Mouse (Mus musculus) CH12.LX (cell line): ENCODE data around the gene Tiam1. TPM values are rescaled to one million over a fixed set of nuclear protein-coding genes. Genes with fewer than 3 reads are reported as not detected.

Experiments
- DNase-seq: peaks from one replicate; pipeline ENCODE4 v3.0.0-alpha.2; 2013; ENCODE audit errors: extremely low read depth
- H3K27ac ChIP-seq: 2 replicates; pipeline ENCODE4 v1.5.1; 2012; ENCODE audit warnings: low read depth, mild to moderate bottlenecking, control low read depth, moderate library complexity; ENCODE audit not compliant: insufficient read depth
- H3K27me3 ChIP-seq: replicated peaks from 2 replicates; pipeline ENCODE3; 2012; ENCODE audit warnings: inconsistent platforms
- H3K36me3 ChIP-seq, 2 experiments: replicated peaks in 1 of 2; 2 replicates each; pipeline versions ENCODE3 to v1.6.1; 2012; ENCODE audit warnings: inconsistent platforms in 1 of 2, low read length in 1 of 2, mild to moderate bottlenecking in 1 of 2, mixed read lengths in 1 of 2, moderate library complexity in 1 of 2; ENCODE audit not compliant: control insufficient read depth in 1 of 2, insufficient read depth in 1 of 2
- H3K4me1 ChIP-seq, 2 experiments: 2 replicates each; pipeline ENCODE4 v1.6.1; 2012; ENCODE audit warnings: inconsistent platforms in 1 of 2, moderate library complexity in 1 of 2; ENCODE audit not compliant: insufficient read depth in 2 of 2, control insufficient read depth in 1 of 2
- H3K4me2 ChIP-seq: 2 replicates; pipeline ENCODE4 v1.6.1; 2012; ENCODE audit warnings: low read depth, mild to moderate bottlenecking, control low read depth; ENCODE audit not compliant: poor library complexity, insufficient read depth, severe bottlenecking
- H3K4me3 ChIP-seq, 3 experiments: fragments of 150-350 bp in 1 of 3; sonication (generic) in 1 of 3; replicated peaks in 1 of 3; 2 replicates each; pipeline versions ENCODE3 to v1.5.1; 2011 to 2012; ENCODE audit warnings: low read depth in 2 of 3, low read length in 2 of 3, mild to moderate bottlenecking in 2 of 3, moderate library complexity in 2 of 3, control low read depth in 1 of 3, improper control_type of control experiment in 1 of 3, inconsistent platforms in 1 of 3, mixed read lengths in 1 of 3; ENCODE audit not compliant: poor library complexity in 1 of 3
- H3K79me2 ChIP-seq: replicated peaks from 2 replicates; pipeline ENCODE4 v1.6.1; 2012; ENCODE audit warnings: mild to moderate bottlenecking, moderate library complexity; ENCODE audit not compliant: control insufficient read depth, poor library complexity, insufficient read depth, severe bottlenecking; ENCODE audit errors: extremely low read depth
- H3K9ac ChIP-seq: 2 replicates; pipeline ENCODE4 v1.6.1; 2012; ENCODE audit warnings: low read depth, mild to moderate bottlenecking, control low read depth, moderate library complexity; ENCODE audit not compliant: insufficient read depth
- H3K9me3 ChIP-seq: replicated peaks from 2 replicates; pipeline ENCODE3; 2012; ENCODE audit warnings: low read length, inconsistent platforms, mixed read lengths
- BHLHE40 ChIP-seq: IDR thresholded peaks from 2 replicates; pipeline ENCODE4 v1.6.1; 2011; ENCODE audit warnings: mild to moderate bottlenecking, low read depth, low read length, improper control_type of control experiment
- CTCF ChIP-seq, 2 experiments: IDR thresholded peaks in 1 of 2; conservative IDR thresholded peaks in 1 of 2; 2 replicates each; pipeline ENCODE4 v1.5.1; 2011 to 2012; ENCODE audit warnings: low read depth in 2 of 2, low read length in 2 of 2, improper control_type of control experiment in 1 of 2, inconsistent platforms in 1 of 2, mild to moderate bottlenecking in 1 of 2, moderate library complexity in 1 of 2
- EP300 ChIP-seq: IDR thresholded peaks from 2 replicates; pipeline ENCODE4 v1.6.1; 2011; ENCODE audit warnings: low read length, improper control_type of control experiment
- ETS1 ChIP-seq: conservative IDR thresholded peaks from 2 replicates; pipeline ENCODE4 v1.6.1; 2012; ENCODE audit warnings: low read depth, mild to moderate bottlenecking, inconsistent platforms, low read length, improper control_type of control experiment, moderate library complexity
- GABPA ChIP-seq: IDR thresholded peaks from 2 replicates; pipeline ENCODE4 v1.6.1; 2012; ENCODE audit warnings: low read depth, low read length, improper control_type of control experiment, inconsistent platforms; ENCODE audit not compliant: insufficient replicate concordance
- HCFC1 ChIP-seq: IDR thresholded peaks from 2 replicates; pipeline ENCODE4 v1.6.1; 2012; ENCODE audit warnings: low read depth, mild to moderate bottlenecking, inconsistent platforms, low read length, improper control_type of control experiment
- JUN ChIP-seq: IDR thresholded peaks from 2 replicates; pipeline ENCODE4 v1.6.1; 2011; ENCODE audit warnings: low read depth, mild to moderate bottlenecking, low read length, improper control_type of control experiment, moderate library complexity; ENCODE audit not compliant: insufficient read depth
- KAT2A ChIP-seq: IDR thresholded peaks from 2 replicates; pipeline ENCODE4 v1.6.1; 2012; ENCODE audit warnings: low read length, improper control_type of control experiment, inconsistent platforms; ENCODE audit not compliant: insufficient replicate concordance
- MAX ChIP-seq: IDR thresholded peaks from 2 replicates; pipeline ENCODE4 v1.6.1; 2011; ENCODE audit warnings: low read length, improper control_type of control experiment
- MAZ ChIP-seq: IDR thresholded peaks from 2 replicates; pipeline ENCODE4 v1.6.1; 2012; ENCODE audit warnings: low read depth, mild to moderate bottlenecking, inconsistent platforms, low read length, improper control_type of control experiment, moderate library complexity
- MEF2A ChIP-seq: IDR thresholded peaks from 2 replicates; pipeline ENCODE4 v1.6.1; 2014; ENCODE audit warnings: low read depth, mild to moderate bottlenecking, inconsistent platforms, low read length, improper control_type of control experiment, borderline replicate concordance
- MYC ChIP-seq: IDR thresholded peaks from 2 replicates; pipeline ENCODE4 v1.6.1; 2011; ENCODE audit warnings: low read depth, mild to moderate bottlenecking, improper control_type of control experiment, low read length
- NELFE ChIP-seq: IDR thresholded peaks from 2 replicates; pipeline ENCODE4 v1.6.1; 2011; ENCODE audit warnings: low read depth, low read length, improper control_type of control experiment
- PAX5 ChIP-seq: IDR thresholded peaks from 2 replicates; pipeline ENCODE4 v1.6.1; 2012; ENCODE audit warnings: low read length, inconsistent platforms, mixed read lengths
- POLR2A ChIP-seq: IDR thresholded peaks from 2 replicates; pipeline ENCODE4 v1.6.1; 2011; ENCODE audit warnings: low read depth, mild to moderate bottlenecking, improper control_type of control experiment, low read length
- SMC3 ChIP-seq: IDR thresholded peaks from 2 replicates; pipeline ENCODE4 v1.6.1; 2011; ENCODE audit warnings: low read depth, low read length, improper control_type of control experiment
- TBP ChIP-seq: conservative IDR thresholded peaks from 2 replicates; pipeline ENCODE4 v1.6.1; 2011; ENCODE audit warnings: low read depth, low read length, improper control_type of control experiment
- TCF12 ChIP-seq: IDR thresholded peaks from 2 replicates; pipeline ENCODE4 v1.6.1; 2014; ENCODE audit warnings: low read depth, mild to moderate bottlenecking, inconsistent platforms, low read length, improper control_type of control experiment
- USF1 ChIP-seq: IDR thresholded peaks from 2 replicates; pipeline ENCODE4 v1.6.1; 2014; ENCODE audit warnings: low read depth, mild to moderate bottlenecking, inconsistent platforms, low read length, improper control_type of control experiment
- USF2 ChIP-seq: conservative IDR thresholded peaks from 2 replicates; pipeline ENCODE4 v1.6.1; 2011; ENCODE audit warnings: low read depth, low read length, improper control_type of control experiment
- ZC3H11A ChIP-seq: IDR thresholded peaks from 2 replicates; pipeline ENCODE4 v1.6.1; 2012; ENCODE audit warnings: low read depth, mild to moderate bottlenecking, inconsistent platforms, low read length, improper control_type of control experiment
- ZKSCAN1 ChIP-seq: IDR thresholded peaks from 2 replicates; pipeline ENCODE4 v1.6.1; 2012; ENCODE audit warnings: low read depth, inconsistent platforms, low read length, improper control_type of control experiment, borderline replicate concordance
- ZNF384 ChIP-seq: IDR thresholded peaks from 2 replicates; pipeline ENCODE4 v1.6.1; 2012; ENCODE audit warnings: low read depth, low read length, improper control_type of control experiment, inconsistent platforms
- dilution Hi-C: fragments of 300-500 bp; cut with MboI; formaldehyde crosslinking; loops from 2 replicates; pipeline ENCODE4 v1.14.3; 2020; ENCODE audit warnings: low sequenced_read_pairs; ENCODE audit not compliant: extremely low pct_unique_long_range_greater_than_20kb, extremely low pct_ligation_motif_present
- in situ Hi-C: fragments of 300-500 bp; cut with MboI; formaldehyde crosslinking; loops from 3 replicates; pipeline ENCODE4 v1.14.3; 2019; ENCODE audit warnings: low sequenced_read_pairs, low pct_ligation_motif_present, low pct_unique_long_range_greater_than_20kb, mixed read lengths
- polyA plus RNA-seq: library from polyadenylated mRNA; unstranded; fragments of >175 nt; gene quantifications from 2 replicates; pipeline ENCODE4 v1.2.1, GENCODE M21; 2012; ENCODE audit warnings: low read depth; ENCODE audit not compliant: insufficient read length
- total RNA-seq, 2 experiments: library from RNA; depleted of rRNA; stranded (reverse); fragments of 300-350 nt in 1 of 2; fragments of >200 nt in 1 of 2; gene quantifications; 2 replicates each; pipeline ENCODE4 v1.2.3; 2012 to 2014

Gene Tiam1
- total and polyA plus RNA-seq, 3 experiments: 0.03 to 0.40 (median 0.04) TPM

- DNase-seq: no peak
- H3K4me1 ChIP-seq: no peaks in the 10 kb centered on the region
- in situ Hi-C loops: no loop called here
- no peaks in the 10 kb centered on the region for H3K79me2 ChIP-seq
- dilution Hi-C loops: no loop called here
- H3K4me2 ChIP-seq: no peak overlapping the region
- no peaks in the 10 kb centered on the region for H3K27me3 ChIP-seq
- no peaks in the 10 kb centered on the region for H3K36me3 ChIP-seq
- no peak overlapping the region for H3K27ac ChIP-seq
- TF ChIP-seq TBP (no peak), MAX (no peak), ETS1 (no peak), ZC3H11A (no peak), NELFE (no peak), ZKSCAN1 (no peak), JUN (no peak), USF1 (no peak), MAZ (no peak), BHLHE40 (no peak), HCFC1 (no peak)
- no peak overlapping the region for H3K4me3 ChIP-seq
- peaks cover 52% of the 10 kb centered on the region for H3K9me3 ChIP-seq
- H3K9ac ChIP-seq: no peak overlapping the region
These were observed 215.0 kb downstream of the Tiam1 start for GRCm38 (mm10) chr16:89928611-89929010.

- TF ChIP-seq CTCF (conservative IDR thresholded peaks at IDR 0.05 in 1 of 2, IDR thresholded peaks at IDR 0.05 in 1 of 2; ENCODE audit: low read depth in 2 of 2, low read length in 2 of 2) (no peak), USF2 (no peak), KAT2A (no peak), TCF12 (no peak), BHLHE40 (no peak), HCFC1 (no peak), PAX5 (no peak), EP300 (no peak), ZNF384 (no peak), POLR2A (no peak), MYC (no peak), GABPA (no peak), MAZ (no peak), SMC3 (no peak), MEF2A (no peak), JUN (no peak), ZKSCAN1 (no peak)
- H3K4me2 ChIP-seq: no peak overlapping the region
- dilution Hi-C loops: no loop called here
- H3K27me3 ChIP-seq: no peaks in the 10 kb centered on the region
- peaks cover 47% of the 10 kb centered on the region for H3K9me3 ChIP-seq
- no peak overlapping the region for H3K9ac ChIP-seq
- H3K4me3 ChIP-seq: no peak overlapping the region
- no peaks in the 10 kb centered on the region for H3K36me3 ChIP-seq
- no peak overlapping the region for H3K27ac ChIP-seq
- no peak for DNase-seq
- H3K4me1 ChIP-seq: no peaks in the 10 kb centered on the region
- in situ Hi-C loops: no loop called here
- no peaks in the 10 kb centered on the region for H3K79me2 ChIP-seq
These were observed 219.2 kb downstream of the Tiam1 start for GRCm38 (mm10) chr16:89924249-89924890.
